Mouse (Mus musculus) adrenal gland, postnatal 36 days (tissue): Measurements from ENCODE around the gene Gimap8. TPM values are rescaled to one million over a fixed set of nuclear protein-coding genes. Genes with fewer than 3 reads are reported as not detected.
A peak's percentile ranks its signal among the peaks of the same experiment; 100 is the strongest.
"Not testable (repeated sequence)": the region's sequence is repeated elsewhere in the genome, so short reads cannot be mapped to it uniquely, and the experiment has no call there.

Source experiments
- DNase-seq, 2 experiments: peaks; one replicate each; pipeline ENCODE4 v3.0.0; 2021; ENCODE audit warnings: mixed read lengths in 1 of 2
- long read RNA-seq, 2 experiments: library from polyadenylated mRNA; stranded (forward); transcript quantifications; one replicate each; pipeline ENCODE4 v2.0.0; 2021; ENCODE audit warnings: borderline sequencing depth in 2 of 2
- total RNA-seq, 2 experiments: library from RNA; stranded (reverse); gene quantifications; 2 replicates each; pipeline ENCODE4 v1.2.3; 2021

Gimap8 gene
- total RNA-seq, result 10 to 100 TPM in 1 of 2 experiments, 1 to 10 TPM in 1; 9.9 to 15.7 TPM
- long read RNA-seq, experiment 1, partial matches to known transcripts, result 0 of 3 reads
- long read RNA-seq, experiment 1, other reads (novel, unspliced or antisense), result 1 of 3 reads
- long read RNA-seq, experiment 2, partial matches to known transcripts, result 0 of 1 reads
- long read RNA-seq, experiment 2, other reads (novel, unspliced or antisense), result 0 of 1 reads

GRCm38 (mm10) chr6:48646995-48647394 is at the start of gene Gimap8:
Gene Gimap8 (plus strand): TSS chr6:48647234.
- peak; percentile 44 to 76 for DNase-seq

- no peak for DNase-seq
Observed at GRCm38 (mm10) chr6:48600594-48600993, 46.4 kb upstream of the Gimap8 start.

- peak; percentile 98 to 99 for DNase-seq
Observed at GRCm38 (mm10) chr6:48601271-48602079, 45.6 kb upstream of the Gimap8 start, which contains the start of gene Zfp775. Gene Zfp775 (plus strand): TSS chr6:48602063.

GRCm38 (mm10) chr6:48602080-48602741 is 44.8 kb upstream of the Gimap8 start:
- DNase-seq, result peak; percentile 37

- DNase-seq, result peak; percentile 64 to 77
Observed at GRCm38 (mm10) chr6:48608124-48608523, 38.9 kb upstream of the Gimap8 start.

- DNase-seq, result no peak
Observed at GRCm38 (mm10) chr6:48609512-48609911, 37.5 kb upstream of the Gimap8 start.

- DNase-seq, result no peak
Observed at GRCm38 (mm10) chr6:48610657-48611056, 36.4 kb upstream of the Gimap8 start.

GRCm38 (mm10) chr6:48613464-48613863 is 33.6 kb upstream of the Gimap8 start:
- DNase-seq, result no peak

- DNase-seq, result no peak
Observed at GRCm38 (mm10) chr6:48614756-48615155, 32.3 kb upstream of the Gimap8 start.

GRCm38 (mm10) chr6:48620031-48620430 is 27.0 kb upstream of the Gimap8 start:
- DNase-seq, result no peak

GRCm38 (mm10) chr6:48622186-48622843 is 24.7 kb upstream of the Gimap8 start:
- DNase-seq, result not testable (repeated sequence)

GRCm38 (mm10) chr6:48623460-48623859 is 23.6 kb upstream of the Gimap8 start:
- DNase-seq, result peak; percentile 63 to 75

GRCm38 (mm10) chr6:48626464-48626863 is 20.6 kb upstream of the Gimap8 start, which contains the start of gene AI854703:
Gene AI854703 (plus strand): TSS chr6:48626764.
- DNase-seq, result no peak

- DNase-seq, result peak; percentile 68 to 79
Observed at GRCm38 (mm10) chr6:48626984-48627383, 20.1 kb upstream of the Gimap8 start.

- peak in 1 of 2 experiments; percentile 28 for DNase-seq
Observed at GRCm38 (mm10) chr6:48627511-48627924, 19.5 kb upstream of the Gimap8 start.

GRCm38 (mm10) chr6:48628377-48628776 is 18.7 kb upstream of the Gimap8 start:
- no peak for DNase-seq

- DNase-seq, result peak; percentile 21 to 34
Observed at GRCm38 (mm10) chr6:48628808-48629660, 18.0 kb upstream of the Gimap8 start.

GRCm38 (mm10) chr6:48629661-48630034 is 17.4 kb upstream of the Gimap8 start:
- DNase-seq, result no peak

- no peak for DNase-seq
Observed at GRCm38 (mm10) chr6:48630831-48631230, 16.2 kb upstream of the Gimap8 start.

GRCm38 (mm10) chr6:48635105-48635504 is 11.9 kb upstream of the Gimap8 start:
- DNase-seq, result no peak

- no peak for DNase-seq
Observed at GRCm38 (mm10) chr6:48636515-48636914, 10.5 kb upstream of the Gimap8 start.
